Mouse (Mus musculus): ENCODE data around the gene Aldh16a1.
"Not testable (repeated sequence)": the region's sequence is repeated elsewhere in the genome, so short reads cannot be mapped to it uniquely, and the experiment has no call there.

The Aldh16a1 gene

GRCm38 (mm10) chr7:45179469-45179868, 25.1 kb upstream of the Aldh16a1 start, which contains the start of gene Gfy:
Gene Gfy (minus strand): TSS chr7:45179569.
- DNase-seq (ENCODE audit: low spot score in 2 of 2), result no peak

DNA sequence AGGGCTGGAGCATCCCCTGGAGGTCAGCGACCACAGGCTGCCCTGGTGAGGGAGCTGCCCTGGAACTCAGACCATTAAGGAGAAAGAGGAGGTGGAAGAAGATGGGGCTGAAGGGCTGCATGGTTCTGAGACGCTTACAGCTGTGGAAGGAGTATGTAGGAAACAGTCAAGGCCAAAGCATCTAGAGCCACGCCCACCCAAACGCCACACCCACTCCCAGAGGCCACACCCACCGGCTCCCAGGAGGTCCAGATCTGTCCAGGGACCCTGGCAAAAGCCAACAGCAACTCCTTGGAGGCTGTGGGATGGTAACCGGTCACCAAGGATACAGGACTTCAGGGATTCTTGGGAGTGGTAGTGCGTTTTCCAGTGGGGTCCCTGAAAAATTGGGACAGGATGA, 24.2 kb upstream of the Aldh16a1 start:
- DNase-seq (ENCODE audit: low spot score in 2 of 2), result no peak

DNA sequence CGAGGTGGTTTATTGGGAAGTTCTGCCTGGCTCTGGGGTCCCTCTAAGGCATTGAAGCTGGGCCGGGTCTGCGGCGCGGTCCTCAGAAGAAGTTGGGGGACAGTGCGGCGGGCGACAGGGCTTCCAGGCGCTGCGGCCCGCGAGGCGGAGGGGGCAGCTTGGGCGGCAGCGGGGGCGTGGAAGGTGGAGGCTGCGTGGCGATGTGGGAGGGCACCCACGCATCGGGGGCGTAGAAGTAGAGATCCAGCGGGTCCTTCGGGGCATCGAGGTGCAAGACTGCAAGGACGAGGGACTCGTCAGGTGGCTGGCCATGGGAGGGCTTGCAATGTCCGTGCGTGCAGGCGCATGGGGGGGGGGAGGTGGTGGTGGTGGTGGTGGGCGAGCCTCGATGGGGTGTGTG, 22.0 kb upstream of the Aldh16a1 start:
- DNase-seq (ENCODE audit: low spot score in 2 of 2), result no peak

GRCm38 (mm10) chr7:45175929-45176328, 21.5 kb upstream of the Aldh16a1 start:
- DNase-seq (ENCODE audit: low spot score in 2 of 2), result no peak

- no peak for DNase-seq (ENCODE audit: low spot score in 2 of 2)
These were observed 21.0 kb upstream of the Aldh16a1 start for GRCm38 (mm10) chr7:45175398-45175797.

DNA sequence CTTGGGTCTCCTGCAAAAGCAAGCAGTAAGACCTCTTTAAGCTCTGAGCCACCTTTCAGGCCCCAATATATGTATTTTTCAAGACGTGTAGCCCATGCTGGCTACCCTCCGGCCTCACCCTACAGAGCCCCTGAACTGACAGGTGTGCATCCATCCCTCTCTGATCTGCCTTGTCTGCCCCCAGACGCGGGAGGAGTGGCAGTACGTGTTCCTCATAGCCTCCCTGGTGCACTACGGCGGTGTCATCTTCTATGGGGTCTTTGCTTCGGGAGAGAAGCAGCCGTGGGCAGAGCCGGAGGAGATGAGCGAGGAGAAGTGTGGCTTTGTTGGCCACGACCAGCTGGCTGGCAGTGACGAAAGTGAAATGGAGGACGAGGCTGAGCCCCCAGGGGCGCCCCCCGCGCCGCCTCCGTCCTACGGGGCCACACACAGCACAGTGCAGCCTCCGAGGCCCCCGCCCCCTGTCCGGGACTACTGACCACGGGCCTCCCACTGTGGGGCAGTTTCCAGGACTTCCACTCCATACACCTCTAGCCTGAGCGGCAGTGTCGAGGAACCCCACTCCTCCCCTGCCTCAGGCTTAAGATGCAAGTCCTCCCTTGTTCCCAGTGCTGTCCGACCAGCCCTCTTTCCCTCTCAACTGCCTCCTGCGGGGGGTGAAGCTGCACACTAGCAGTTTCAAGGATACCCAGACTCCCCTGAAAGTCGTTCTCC, 20.3 kb upstream of the Aldh16a1 start:
- DNase-seq (ENCODE audit: low spot score in 2 of 2), result no peak

DNA sequence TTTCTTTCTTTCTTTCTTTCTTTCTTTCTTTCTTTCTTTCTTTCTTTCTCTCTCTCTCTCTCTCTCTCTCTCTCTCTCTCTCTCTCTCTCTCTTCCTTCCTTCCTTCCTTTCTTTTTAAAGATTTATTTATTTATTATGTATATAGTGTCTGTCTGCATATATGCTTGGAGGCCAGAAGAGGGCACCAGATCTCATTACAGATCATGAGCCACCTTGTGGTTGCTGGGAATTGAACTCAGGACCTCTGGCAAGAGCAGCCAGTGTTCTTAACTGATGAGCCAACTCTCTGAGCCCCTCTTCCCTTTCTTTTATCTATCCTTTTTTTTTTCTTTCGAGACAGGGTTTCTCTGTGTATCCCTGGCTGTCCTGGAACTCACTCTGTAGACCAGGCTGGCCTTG, 19.4 kb upstream of the Aldh16a1 start:
- not testable (repeated sequence) for DNase-seq (ENCODE audit: low spot score in 2 of 2)

DNA sequence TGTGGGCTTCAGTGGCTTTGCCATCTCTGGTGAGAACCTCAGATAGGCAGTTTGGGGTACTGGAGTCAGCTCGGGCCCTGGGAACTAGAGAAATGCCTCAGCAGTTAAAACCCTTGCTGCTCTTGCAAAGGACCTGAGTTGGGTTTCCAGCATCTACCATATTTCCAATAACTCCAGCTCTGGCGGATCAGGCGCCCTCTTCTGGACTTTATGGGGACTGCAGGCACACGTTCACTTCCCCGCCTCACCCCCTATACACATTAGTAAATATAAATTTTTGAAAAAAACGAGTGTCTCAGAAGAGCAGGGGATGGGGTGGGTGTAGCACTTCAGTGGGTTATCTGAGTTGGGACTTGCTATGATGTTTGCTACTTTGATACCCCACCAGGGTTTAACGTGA, 18.6 kb upstream of the Aldh16a1 start:
- no peak for DNase-seq (ENCODE audit: low spot score in 2 of 2)

DNA sequence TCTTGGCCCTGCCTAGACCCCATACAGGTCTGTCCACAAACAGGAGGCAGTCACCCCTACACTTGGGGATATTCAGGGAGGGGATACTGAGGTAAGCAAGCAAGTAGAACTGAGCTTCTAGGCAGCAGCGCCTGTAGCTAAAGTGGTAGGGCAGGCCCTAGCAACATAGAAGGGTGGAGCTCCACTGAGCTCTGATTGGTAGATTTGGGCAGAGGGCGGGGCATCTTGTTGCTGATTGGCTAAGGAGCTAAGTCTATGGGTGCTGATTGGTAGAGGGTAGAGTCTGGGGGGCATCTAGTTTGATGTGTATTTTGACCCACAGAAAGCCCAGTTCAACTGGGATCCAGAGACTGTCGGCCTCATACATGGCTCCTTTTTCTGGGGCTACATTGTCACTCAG, 15.1 kb upstream of the Aldh16a1 start:
- DNase-seq (ENCODE audit: low spot score in 2 of 2), result no peak

DNA sequence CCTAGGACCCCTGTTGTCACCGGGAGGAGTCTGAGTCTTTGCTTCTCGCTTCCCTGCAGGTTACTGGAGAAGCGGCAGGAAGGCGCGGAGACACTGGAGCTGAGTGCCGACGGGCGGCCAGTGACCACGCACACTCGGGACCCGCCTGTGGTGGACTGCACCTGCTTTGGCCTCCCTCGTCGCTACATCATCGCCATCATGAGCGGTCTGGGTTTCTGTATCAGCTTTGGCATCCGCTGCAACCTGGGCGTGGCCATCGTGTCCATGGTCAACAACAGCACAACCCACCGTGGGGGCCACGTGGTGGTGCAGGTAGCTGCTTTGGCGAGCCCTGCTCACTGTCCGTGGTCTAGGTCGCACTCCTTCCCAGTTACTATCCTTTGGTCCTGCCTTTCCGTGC, 14.3 kb upstream of the Aldh16a1 start:
- no peak for DNase-seq (ENCODE audit: low spot score in 2 of 2)

DNA sequence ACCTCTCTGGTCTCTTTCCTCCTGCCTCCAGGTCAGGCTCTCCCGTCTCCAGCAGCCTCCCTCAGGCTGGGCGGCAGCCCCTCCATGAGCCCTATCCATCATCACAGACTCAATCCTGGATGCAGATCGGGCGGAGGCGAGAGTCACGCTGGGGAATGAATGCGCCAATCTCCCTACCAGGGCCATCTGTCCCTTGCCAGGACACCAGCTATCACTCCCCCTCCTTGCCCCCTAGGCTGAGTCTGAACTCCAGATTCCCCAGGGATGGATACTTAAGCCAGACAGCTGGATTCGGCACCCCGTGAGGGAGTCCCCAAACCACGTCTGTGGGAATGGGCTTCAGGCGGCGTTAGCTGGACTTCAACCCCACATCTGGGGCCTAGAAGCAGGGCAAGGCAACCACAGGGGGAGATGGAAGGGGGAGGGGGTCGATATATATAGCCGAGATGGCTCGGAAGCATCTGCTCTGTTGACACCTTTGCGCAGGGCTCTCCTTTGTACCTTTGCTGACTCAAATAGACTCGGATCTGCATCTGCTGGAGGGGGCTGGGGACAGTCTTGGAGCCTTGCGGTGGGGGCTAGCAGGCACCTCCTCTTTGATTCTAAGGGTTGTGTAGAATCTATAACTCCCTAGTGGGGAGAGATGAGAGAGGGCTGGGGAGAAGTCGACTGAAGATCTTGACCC, 13.5 kb upstream of the Aldh16a1 start:
- DNase-seq (ENCODE audit: low spot score in 2 of 2), result no peak

DNA sequence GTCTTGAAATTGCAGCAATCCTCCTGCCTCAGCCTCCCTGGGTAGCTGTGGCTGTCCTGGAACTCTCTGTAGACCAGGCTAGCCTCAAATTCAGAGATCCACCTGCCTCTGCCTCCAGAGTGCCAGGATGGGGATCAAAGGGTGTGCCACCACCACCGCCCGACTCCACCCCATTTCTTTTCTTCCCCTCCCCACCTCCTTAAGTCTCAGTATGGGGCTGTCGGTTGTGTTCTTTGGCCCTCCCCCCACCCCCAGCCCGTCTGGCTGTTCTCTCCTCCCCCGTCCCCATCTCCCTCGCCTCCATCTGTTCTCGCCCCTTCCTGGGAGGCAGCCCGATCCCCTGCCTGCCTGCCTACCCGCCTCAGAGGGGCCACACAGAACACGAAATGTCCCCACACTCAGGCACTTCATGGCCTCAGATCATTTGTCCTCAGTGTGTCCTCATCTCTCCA, 12.6 kb upstream of the Aldh16a1 start:
- no peak for DNase-seq (ENCODE audit: low spot score in 2 of 2)

- no peak for DNase-seq (ENCODE audit: low spot score in 2 of 2)
These were observed 11.3 kb upstream of the Aldh16a1 start for GRCm38 (mm10) chr7:45165701-45166100.

- DNase-seq (ENCODE audit: low spot score in 2 of 2), result no peak
These were observed 10.4 kb upstream of the Aldh16a1 start for GRCm38 (mm10) chr7:45164833-45165232.

DNA sequence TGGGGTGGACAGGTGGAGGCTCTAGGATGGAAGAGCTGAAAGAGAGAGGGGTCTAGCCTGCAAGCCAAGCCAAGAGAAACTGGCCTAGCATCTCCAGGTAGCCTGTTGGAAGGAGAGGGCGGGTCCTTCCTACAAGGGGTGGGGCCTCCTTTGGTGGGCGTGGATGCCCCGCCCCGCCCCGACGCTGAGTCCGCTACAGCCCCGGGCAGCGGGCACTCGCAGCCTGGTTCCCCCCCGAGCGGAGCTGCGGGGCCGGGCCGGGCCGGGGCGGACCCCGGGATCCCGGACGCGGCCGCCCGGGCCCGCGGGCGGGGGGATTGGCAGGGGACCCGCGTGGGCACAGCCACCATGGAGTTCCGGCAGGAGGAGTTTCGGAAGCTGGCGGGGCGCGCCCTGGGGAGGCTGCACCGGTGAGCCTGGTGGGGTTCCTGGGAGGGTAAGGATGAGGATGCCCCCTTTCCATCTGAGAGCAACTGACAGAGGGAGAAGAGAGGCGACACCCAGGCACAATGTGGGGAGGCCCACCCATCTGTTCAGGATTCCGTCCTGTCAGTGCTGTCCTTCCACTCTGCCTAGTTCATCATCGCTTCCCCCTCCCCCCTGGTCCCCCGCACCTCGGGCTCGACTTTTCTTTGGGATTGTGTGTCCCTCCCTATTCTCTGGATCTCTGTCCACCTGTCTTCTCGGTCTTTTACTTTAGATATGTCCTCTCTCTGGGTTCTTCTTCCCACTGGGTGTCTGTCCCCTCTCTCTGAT, 9.5 kb upstream of the Aldh16a1 start, which contains the start of gene Slc17a7:
TSS of gene Slc17a7 (plus strand) at position 215 of the 756 bp plus-strand sequence.
- DNase-seq (ENCODE audit: low spot score in 2 of 2), result no peak

- DNase-seq (ENCODE audit: low spot score in 2 of 2), result no peak
These were observed 8.7 kb upstream of the Aldh16a1 start for GRCm38 (mm10) chr7:45162996-45163615.

DNA sequence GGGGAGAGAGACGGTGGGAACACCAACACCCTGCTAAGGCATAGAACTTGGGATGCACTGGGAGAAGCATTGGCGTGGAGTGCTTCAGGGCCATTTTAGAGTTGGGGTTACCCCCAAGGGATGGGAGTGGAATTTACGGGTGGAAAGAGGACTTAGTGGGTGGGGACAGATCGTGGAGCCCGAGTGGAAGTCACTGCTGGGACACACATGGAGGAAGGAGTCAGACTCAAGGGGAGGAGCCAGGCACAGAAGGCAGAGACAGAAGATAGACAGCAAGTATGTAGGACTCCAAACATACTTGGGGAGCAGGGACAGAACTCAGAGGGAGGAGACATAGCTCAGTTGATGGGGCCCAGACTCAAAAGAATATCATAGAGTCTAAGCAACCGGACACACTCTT, 8.2 kb upstream of the Aldh16a1 start:
- DNase-seq (ENCODE audit: low spot score in 2 of 2), result no peak

- DNase-seq (ENCODE audit: low spot score in 2 of 2), result peak; percentile 90 to 91
These were observed 7.5 kb upstream of the Aldh16a1 start for GRCm38 (mm10) chr7:45161612-45162473.

GRCm38 (mm10) chr7:45160866-45161265, 6.5 kb upstream of the Aldh16a1 start:
- no peak for DNase-seq (ENCODE audit: low spot score in 2 of 2)

- DNase-seq (ENCODE audit: low spot score in 2 of 2), result no peak
These were observed 6.0 kb upstream of the Aldh16a1 start for GRCm38 (mm10) chr7:45160316-45160800.

GRCm38 (mm10) chr7:45158991-45159390, 4.6 kb upstream of the Aldh16a1 start:
- no peak for DNase-seq (ENCODE audit: low spot score in 2 of 2)

Data from frontal cortex, postnatal 10 days (tissue).